Mouse (Mus musculus) neutrophil, adult 65 days (primary cell): Measurements from ENCODE around the gene Zfp963. TPM values are rescaled to one million over a fixed set of nuclear protein-coding genes. Genes with fewer than 3 reads are reported as not detected.

Experiments
- total RNA-seq: library from RNA; stranded (reverse); gene quantifications from 2 replicates; pipeline ENCODE4 v1.2.4, GENCODE M21; 2023

Zfp963 gene
- total RNA-seq, result 1.0 and 2.1 TPM in 2 replicates

GRCm38 (mm10) chr8:69749544-69750454 is at the start of gene Zfp963:
TSS of gene Zfp963 (minus strand) at chr8:69749970.

DNA sequence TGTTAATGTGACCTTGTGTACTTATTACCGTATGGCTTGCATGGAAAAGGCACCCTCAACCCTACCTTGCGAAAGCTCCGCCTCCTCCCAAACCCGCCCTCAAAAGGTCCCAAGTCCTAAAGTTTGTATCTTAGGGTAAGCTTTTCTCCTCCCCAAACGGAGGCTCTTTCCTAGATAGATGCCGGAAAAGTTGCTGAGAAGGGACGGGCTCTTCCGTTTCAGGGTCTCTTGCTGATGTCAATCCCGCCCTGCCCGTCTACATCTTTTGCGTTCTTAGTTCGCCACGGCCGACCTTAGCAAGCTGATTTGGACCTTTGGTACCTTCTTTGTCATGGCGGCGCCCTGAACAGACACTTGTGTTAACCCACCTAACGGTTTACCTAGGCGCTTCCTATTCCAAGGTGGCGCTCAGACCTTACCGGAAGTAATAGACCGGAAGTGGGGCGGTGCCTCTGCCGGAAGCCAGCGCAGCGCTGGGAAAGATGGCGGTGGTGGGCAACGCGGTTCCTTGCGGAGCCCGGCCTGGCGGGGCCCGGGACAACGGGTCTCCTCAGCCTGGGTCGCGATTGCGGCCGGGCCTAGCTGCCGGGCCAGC is 41.1 kb upstream of the Zfp963 start, which contains the start of the genes Atp13a1 and Zfp866:
Gene Atp13a1, plus strand, starts transcription at position 391 of the 595 bp plus-strand sequence.
Gene Zfp866, minus strand, starts transcription at position 406 of the 595 bp plus-strand sequence.

GRCm38 (mm10) chr8:69774503-69775148 is 24.9 kb upstream of the Zfp963 start, which contains the start of gene Gm20422:
TSS of gene Gm20422 (minus strand) at chr8:69774886.

GRCm38 (mm10) chr8:69710624-69711023 is 39.1 kb downstream of the Zfp963 start, which contains the start of gene Zfp869:
TSS of gene Zfp869 (minus strand) at chr8:69710724.

Other genes starting within 250 kb of the Zfp963 start
- gene Gm7697, start 227.0 kb downstream of the Zfp963 start, total RNA-seq, result not detected in 2 replicates
- 43.0 and 61.8 TPM in 2 replicates for gene Zfp868, start 124.4 kb downstream of the Zfp963 start, total RNA-seq
- gene Zfp964, start 95.5 kb downstream of the Zfp963 start, total RNA-seq, result not detected in 2 replicates
- gene Zfp869, start 39.2 kb downstream of the Zfp963 start, total RNA-seq, result 35.8 and 46.9 TPM in 2 replicates
- 0.75 and 2.0 TPM in 2 replicates for gene Gm20422, start 24.9 kb upstream of the Zfp963 start, total RNA-seq
- 25.5 and 29.7 TPM in 2 replicates for gene Atp13a1, start 41.2 kb upstream of the Zfp963 start, total RNA-seq
- gene Zfp866, start 41.2 kb upstream of the Zfp963 start, total RNA-seq, result 16.2 and 22.4 TPM in 2 replicates
- gene Gmip, start 58.7 kb upstream of the Zfp963 start, total RNA-seq, result 542 and 837 TPM in 2 replicates
- 4.9 and 7.8 TPM in 2 replicates for gene Lpar2, start 72.5 kb upstream of the Zfp963 start, total RNA-seq
- gene Pbx4, start 82.5 kb upstream of the Zfp963 start, total RNA-seq, result 0.50 and 1.5 TPM in 2 replicates
- gene Cilp2, start 137.7 kb upstream of the Zfp963 start, total RNA-seq, result not detected in 2 replicates
- gene Tssk6, start 152.2 kb upstream of the Zfp963 start, total RNA-seq, result 0.79 and 1.6 TPM in 2 replicates
- 51.7 and 65.8 TPM in 2 replicates for gene Ndufa13, start 152.6 kb upstream of the Zfp963 start, total RNA-seq
- gene Yjefn3, start 152.7 kb upstream of the Zfp963 start, total RNA-seq, result not detected in 2 replicates
- gene Gatad2a, start 246.4 kb upstream of the Zfp963 start, total RNA-seq, result 63.0 and 64.7 TPM in 2 replicates